Mouse (Mus musculus) bone marrow, adult 2 months (tissue): ENCODE data around the gene Olfr1361.

Experiments
- CTCF ChIP-seq: fragments of 200-500 bp; IDR thresholded peaks from 2 replicates; pipeline ENCODE4 v1.5.1; 2011; ENCODE audit warnings: low read length, control low read depth; ENCODE audit not compliant: control insufficient read depth, insufficient read depth
- POLR2A ChIP-seq: fragments of 200-500 bp; IDR thresholded peaks from 2 replicates; pipeline ENCODE4 v1.6.1; 2011; ENCODE audit warnings: low read depth, mild to moderate bottlenecking, control low read depth, low read length, borderline replicate concordance; ENCODE audit not compliant: control insufficient read depth

- TF ChIP-seq CTCF = no peak
- no peak for TF ChIP-seq POLR2A
Measured at GRCm38 (mm10) chr13:21697811-21698210, 34.6 kb upstream of the Olfr1361 start, which contains the start of gene Olfr1359.
